Mouse (Mus musculus): Measurements from ENCODE around the gene Lhfpl2.

DNA sequence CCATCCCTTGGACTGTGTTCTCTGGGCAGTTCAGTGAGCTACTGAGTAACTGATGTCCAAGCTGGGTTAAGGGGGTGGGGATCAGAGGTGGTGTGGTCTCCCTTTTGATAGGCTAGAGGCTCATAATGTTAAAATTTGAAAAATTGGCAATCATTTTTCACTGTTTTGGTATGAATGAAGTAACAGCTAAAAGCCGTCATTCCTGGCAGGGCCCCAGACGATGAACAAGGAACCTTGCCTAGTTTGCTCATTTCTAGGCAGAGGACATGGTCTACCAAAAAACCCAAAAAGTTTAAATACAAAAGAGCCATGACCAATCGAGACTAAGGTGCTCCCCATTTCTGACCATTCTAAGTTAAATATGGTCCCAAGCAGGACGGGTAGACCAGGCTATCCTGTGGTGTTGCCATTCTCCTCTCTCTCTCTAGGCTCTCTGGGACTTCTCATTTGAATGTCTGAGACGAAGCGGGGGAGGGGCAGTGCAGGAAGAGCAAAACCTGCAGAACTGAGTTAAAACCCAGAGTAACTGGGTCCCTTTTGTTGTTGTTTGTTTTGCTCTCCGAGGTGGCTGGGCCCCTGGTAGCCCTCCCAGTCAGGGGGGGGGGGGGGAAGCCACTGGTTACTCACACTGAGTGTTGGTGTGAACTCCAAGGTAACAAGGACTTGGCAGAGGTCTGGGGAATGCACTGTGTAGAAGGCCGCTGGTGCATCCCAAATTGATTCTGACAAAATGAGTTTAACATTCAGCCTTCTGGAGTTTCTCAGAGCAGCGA lies 98.2 kb downstream of the Lhfpl2 start:
- TF ChIP-seq NANOG (IDR thresholded peaks at IDR 0.05; ENCODE audit: borderline replicate concordance, low read length) (no peak), CTCF (conservative IDR thresholded peaks at IDR 0.05; ENCODE audit: low read length) (no peak)
